Mouse (Mus musculus): Measurements from ENCODE around the gene U2af1l4. TPM values are rescaled to one million over a fixed set of nuclear protein-coding genes. Genes with fewer than 3 reads are reported as not detected.

U2af1l4 gene
- polyA plus RNA-seq, 1 experiment from 2014 or later = 122 TPM

DNA sequence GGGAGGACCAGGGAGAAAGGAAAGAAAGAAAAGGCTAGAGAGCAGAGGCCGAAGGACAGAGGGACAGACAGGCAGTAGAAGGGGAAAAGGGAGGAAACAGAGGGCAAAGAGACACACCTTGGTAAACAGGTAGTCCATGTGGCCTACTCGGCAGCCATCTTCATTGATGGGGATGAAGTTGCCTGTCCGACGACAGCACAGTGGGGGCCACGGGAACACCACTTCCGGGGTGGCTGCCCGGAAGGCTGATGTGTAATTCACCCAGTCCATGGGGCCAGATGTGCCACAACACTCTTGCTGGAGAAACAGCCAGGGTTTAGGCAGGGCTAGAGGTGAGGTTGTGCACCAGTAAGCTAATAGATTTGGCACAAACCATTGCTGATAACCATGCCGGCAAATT lies 41.8 kb downstream of the U2af1l4 start:
- peaks cover 8% of the 10 kb centered on the region for H3K4me1 ChIP-seq
- H3K9me3 ChIP-seq = no peaks in the 10 kb centered on the region
- no peak overlapping the region for H3K9ac ChIP-seq (replicated peaks)
- no peak overlapping the region for H3K4me3 ChIP-seq
- no peaks in the 10 kb centered on the region for H3K27me3 ChIP-seq
- no peak overlapping the region for H3K27ac ChIP-seq (replicated peaks)
- no peak for ATAC-seq (replicated peaks)
- H3K36me3 ChIP-seq = no peaks in the 10 kb centered on the region
- H3K4me2 ChIP-seq (replicated peaks) = no peak overlapping the region
- WGBS = 86% methylated on average over 8 of the region's 8 CpGs

DNA sequence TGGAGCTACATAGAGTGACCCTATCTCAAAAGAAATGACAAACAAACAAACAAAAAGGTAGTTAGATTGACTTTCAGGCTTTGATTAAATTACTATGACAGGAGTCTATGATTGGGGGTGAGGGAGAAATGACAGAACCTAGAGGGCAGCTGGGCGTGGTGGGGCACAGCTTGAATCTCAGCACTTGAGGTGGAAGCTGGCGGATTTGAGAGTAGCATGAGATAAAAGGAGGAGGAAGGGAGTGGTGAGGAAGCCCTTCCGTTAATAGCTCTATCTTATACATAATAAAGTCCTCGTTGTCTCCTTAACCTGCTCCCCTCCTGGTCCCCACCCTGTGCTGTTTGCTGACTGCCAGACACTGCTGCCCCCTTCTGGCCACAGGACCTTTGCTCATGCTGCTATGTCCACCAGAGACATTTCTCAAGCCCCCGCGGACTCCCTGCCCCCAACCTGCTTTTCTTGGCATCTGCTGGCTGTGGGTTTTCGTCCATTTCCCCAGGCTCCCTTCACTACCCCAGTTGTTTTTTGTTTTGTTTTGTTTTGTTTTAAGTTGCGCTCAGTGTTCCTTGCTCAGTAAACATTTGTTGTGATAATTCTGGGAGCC lies 44.7 kb downstream of the U2af1l4 start:
- no peaks in the 10 kb centered on the region for H3K9me3 ChIP-seq
- no peak overlapping the region for H3K27ac ChIP-seq (replicated peaks)
- H3K36me3 ChIP-seq = no peaks in the 10 kb centered on the region
- H3K27me3 ChIP-seq = no peaks in the 10 kb centered on the region
- no peak for ATAC-seq (replicated peaks)
- no peak overlapping the region for H3K4me3 ChIP-seq
- no peak overlapping the region for H3K9ac ChIP-seq (replicated peaks)
- no peak overlapping the region for H3K4me2 ChIP-seq (replicated peaks)
- H3K4me1 ChIP-seq = no peaks in the 10 kb centered on the region
- WGBS = 27% methylated on average over 8 of the region's 8 CpGs

DNA sequence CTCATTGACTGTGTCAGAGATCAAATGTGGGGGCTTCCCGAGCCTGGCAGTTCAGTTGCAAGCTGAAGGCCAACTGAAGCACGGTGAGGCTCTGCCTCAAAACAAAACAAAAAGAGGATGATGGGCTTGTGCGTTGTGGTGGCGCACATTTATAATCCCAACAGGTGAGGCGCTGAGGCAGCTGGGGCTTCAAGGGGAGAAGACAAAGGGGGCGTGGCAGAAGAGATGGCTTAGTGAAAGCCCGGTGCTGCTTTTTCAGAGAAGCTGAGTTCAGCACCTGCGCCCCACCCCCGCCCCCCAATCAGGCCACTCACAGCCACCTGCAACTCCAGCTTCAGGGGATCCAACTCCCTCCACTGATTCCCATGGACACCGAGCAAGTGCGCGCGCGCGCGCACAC lies 45.4 kb downstream of the U2af1l4 start:
- whole genome bisulfite sequencing = 50% methylated on average over 16 of the region's 16 CpGs
- no peak overlapping the region for H3K9ac ChIP-seq (replicated peaks)

DNA sequence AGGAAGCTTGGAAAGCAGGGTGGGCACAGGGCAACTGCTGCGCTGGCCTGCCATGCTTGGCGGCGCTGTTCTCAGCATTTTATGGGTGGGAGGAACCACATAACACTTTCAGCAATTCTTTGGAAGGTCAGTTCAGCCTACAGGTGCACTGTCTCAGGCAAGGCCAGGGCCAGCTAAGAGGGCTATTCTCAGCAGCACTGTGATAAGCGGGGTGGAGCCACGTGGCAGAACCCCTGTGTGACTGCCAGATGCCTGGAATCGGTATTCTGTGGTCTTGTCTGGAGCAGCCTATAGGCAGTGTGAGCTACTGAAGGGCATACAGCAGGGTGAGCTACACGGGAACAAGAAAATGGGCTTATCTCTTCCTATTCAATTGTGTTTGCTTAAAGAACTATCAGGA lies 46.9 kb downstream of the U2af1l4 start:
- ATAC-seq (replicated peaks) = no peak
- Histone ChIP-seq H3K4me2 (replicated peaks) (no peak overlapping the region), H3K9ac (replicated peaks) (no peak overlapping the region), H3K36me3 (no peaks in the 10 kb centered on the region), H3K27ac (replicated peaks) (no peak overlapping the region), H3K9me3 (no peaks in the 10 kb centered on the region), H3K27me3 (no peaks in the 10 kb centered on the region), H3K4me3 (no peak overlapping the region), H3K4me1 (no peaks in the 10 kb centered on the region)
- 67% methylated on average over 7 of the region's 7 CpGs for whole genome bisulfite sequencing

More for the DNA sequence above, 45.4 kb downstream of the U2af1l4 start:
- Histone ChIP-seq H3K27me3 (no peaks in the 10 kb centered on the region), H3K4me2 (replicated peaks) (no peak overlapping the region), H3K36me3 (no peaks in the 10 kb centered on the region), H3K4me1 (no peaks in the 10 kb centered on the region), H3K27ac (replicated peaks) (no peak overlapping the region), H3K4me3 (no peak overlapping the region), H3K9me3 (no peaks in the 10 kb centered on the region)
- ATAC-seq (replicated peaks) = no peak

DNA sequence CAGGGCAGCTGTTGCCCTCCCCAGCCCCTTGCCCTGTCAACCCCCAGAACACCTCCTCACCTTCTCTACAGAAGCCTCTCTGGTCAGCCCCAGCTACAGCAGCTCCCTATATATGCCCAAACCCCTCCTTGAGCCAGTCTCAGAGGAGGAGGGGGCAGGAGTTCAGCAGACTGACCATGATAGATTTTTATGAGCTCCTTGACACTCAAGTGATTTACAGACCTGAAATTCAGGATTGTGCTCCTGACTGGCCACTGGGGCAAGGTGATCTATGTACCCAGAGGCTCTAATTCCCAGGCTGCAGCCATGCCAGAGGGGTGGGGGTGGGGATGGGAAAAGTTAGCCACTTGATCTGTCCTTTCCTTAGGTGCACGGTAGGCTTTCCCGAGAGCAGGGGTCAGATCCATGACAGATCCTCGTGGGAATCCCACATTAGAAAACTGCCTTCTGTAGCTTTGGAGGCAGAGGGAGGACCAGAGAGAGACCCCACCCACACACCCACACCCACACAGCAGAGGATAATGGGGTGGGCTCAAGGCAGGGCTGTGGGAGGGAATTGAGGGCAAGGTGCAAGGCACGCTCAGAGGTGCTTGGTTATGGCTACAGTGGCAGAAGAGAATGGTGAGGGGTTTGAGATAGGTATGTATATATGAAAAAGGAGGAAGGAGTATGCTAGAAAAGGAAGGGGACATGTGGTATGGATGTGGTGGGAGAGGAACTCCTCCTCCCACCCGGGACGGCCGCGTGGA lies 49.7 kb downstream of the U2af1l4 start, which contains the start of gene Upk1a:
TSS of gene Upk1a (minus strand) at position 194 of the 749 bp plus-strand sequence.
- H3K36me3 ChIP-seq = peaks cover 18% of the 10 kb centered on the region
- no peak within 1 kb of the TSS for H3K9ac ChIP-seq (replicated peaks)
- no peak within 1 kb of the TSS for H3K4me3 ChIP-seq
- ATAC-seq (replicated peaks) = peak; percentile 35; the same call in 1 of the 2 replicates
- no peak within 1 kb of the TSS for H3K27ac ChIP-seq (replicated peaks)
- H3K27me3 ChIP-seq = no peaks in the 10 kb centered on the region
- no peak within 1 kb of the TSS for H3K4me2 ChIP-seq (replicated peaks)
- H3K4me1 ChIP-seq = no peaks in the 10 kb centered on the region
- no peaks in the 10 kb centered on the region for H3K9me3 ChIP-seq
- WGBS = 87% methylated on average over 8 of the region's 8 CpGs

DNA sequence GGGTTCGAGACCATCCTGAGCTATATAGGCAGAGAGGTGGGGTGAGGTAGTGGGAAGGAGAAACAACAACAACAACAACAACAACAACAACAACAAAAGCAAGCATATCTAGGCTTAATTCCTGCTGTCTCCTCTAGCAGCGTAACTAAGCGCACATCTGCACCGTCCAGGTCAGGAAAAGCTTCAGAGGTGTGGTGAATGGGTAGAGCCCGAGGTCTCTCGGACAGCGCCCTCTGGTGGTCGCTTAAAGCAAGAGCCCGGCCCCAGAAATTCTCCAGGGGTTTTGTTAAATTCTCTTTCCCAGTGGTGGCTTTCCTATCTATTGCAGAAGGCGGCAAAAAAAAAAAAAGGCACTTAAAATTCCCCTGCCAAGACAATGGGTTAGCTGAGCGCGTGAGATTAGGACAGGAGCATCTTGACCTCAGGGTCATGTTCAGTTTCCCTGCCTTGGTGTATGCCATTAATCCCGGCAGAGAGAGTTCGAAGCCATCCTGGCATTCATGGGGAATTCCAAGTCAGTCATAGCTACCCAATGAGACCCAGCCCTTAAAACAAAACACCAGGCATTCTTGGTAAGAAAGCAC lies 50.5 kb downstream of the U2af1l4 start:
- no peak overlapping the region for H3K9ac ChIP-seq (replicated peaks)
- peak; percentile 63; the same call in 1 of the 2 replicates for ATAC-seq (replicated peaks)

DNA sequence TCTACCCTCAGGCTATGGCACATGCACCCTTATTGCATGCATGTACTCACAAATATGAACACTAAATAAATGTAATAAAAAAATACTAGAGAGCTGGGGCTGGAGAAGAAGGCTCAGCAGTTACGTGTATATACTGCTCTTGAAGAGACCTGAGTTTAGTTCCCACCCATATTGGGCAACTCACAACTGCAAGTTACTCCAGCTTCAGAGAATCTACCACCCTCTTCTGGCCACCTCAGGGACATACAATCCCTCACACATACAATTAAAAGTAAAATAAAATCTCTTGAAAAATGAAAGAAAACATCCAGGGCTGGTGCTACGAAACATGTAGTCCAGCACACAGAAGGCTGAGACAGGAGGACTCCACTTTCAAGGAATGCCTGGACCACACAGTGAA lies 51.4 kb downstream of the U2af1l4 start:
- Histone ChIP-seq H3K27ac (replicated peaks) (no peak overlapping the region), H3K36me3 (peaks cover 35% of the 10 kb centered on the region), H3K27me3 (no peaks in the 10 kb centered on the region), H3K9me3 (no peaks in the 10 kb centered on the region), H3K4me1 (no peaks in the 10 kb centered on the region), H3K9ac (replicated peaks) (no peak overlapping the region), H3K4me2 (replicated peaks) (no peak overlapping the region), H3K4me3 (no peak overlapping the region)
- WGBS = 81% methylated on average over 2 of the region's 2 CpGs
- no peak for ATAC-seq (replicated peaks)

More for the DNA sequence above, 50.5 kb downstream of the U2af1l4 start:
- Histone ChIP-seq H3K36me3 (peaks cover 26% of the 10 kb centered on the region), H3K4me3 (no peak overlapping the region), H3K9me3 (no peaks in the 10 kb centered on the region), H3K4me2 (replicated peaks) (no peak overlapping the region), H3K27ac (replicated peaks) (no peak overlapping the region), H3K27me3 (no peaks in the 10 kb centered on the region), H3K4me1 (no peaks in the 10 kb centered on the region)
- WGBS = 23% methylated on average over 14 of the region's 14 CpGs

Small RNA genes lying within 50 kb of the gene (microRNA-seq; reads per million reads assigned to microRNA genes)
- gene Gm38670 = not detected
- gene Mir3569 = not detected

Other genes starting within 250 kb of the U2af1l4 start
- 7.3 and 9.0 TPM in 2 replicates for gene Syne4, start 248.5 kb upstream of the U2af1l4 start, polyA plus RNA-seq (2015; fragmentation: Nextera tagmentation; extraction: Ambion mirVana)
- gene E130208F15Rik, start 241.6 kb upstream of the U2af1l4 start, polyA plus RNA-seq (2015; fragmentation: Nextera tagmentation; extraction: Ambion mirVana) = not detected in 2 replicates
- 22.1 and 22.5 TPM in 2 replicates for gene Sdhaf1, start 239.4 kb upstream of the U2af1l4 start, polyA plus RNA-seq (2015; fragmentation: Nextera tagmentation; extraction: Ambion mirVana)
- 11.2 and 12.3 TPM in 2 replicates for gene Lrfn3, start 200.5 kb upstream of the U2af1l4 start, polyA plus RNA-seq (2015; fragmentation: Nextera tagmentation; extraction: Ambion mirVana)
- gene Tyrobp, start 149.5 kb upstream of the U2af1l4 start, polyA plus RNA-seq (2015; fragmentation: Nextera tagmentation; extraction: Ambion mirVana) = 22.5 and 24.3 TPM in 2 replicates
- not detected in 2 replicates for gene Hcst, start 143.4 kb upstream of the U2af1l4 start, polyA plus RNA-seq (2015; fragmentation: Nextera tagmentation; extraction: Ambion mirVana)
- gene Nfkbid, start 141.6 kb upstream of the U2af1l4 start, polyA plus RNA-seq (2015; fragmentation: Nextera tagmentation; extraction: Ambion mirVana) = 1.9 TPM in 2 replicates
- 544 and 608 TPM in 2 replicates for gene Aplp1, start 117.8 kb upstream of the U2af1l4 start, polyA plus RNA-seq (2015; fragmentation: Nextera tagmentation; extraction: Ambion mirVana)
- gene Kirrel2, start 105.6 kb upstream of the U2af1l4 start, polyA plus RNA-seq (2015; fragmentation: Nextera tagmentation; extraction: Ambion mirVana) = 0.20 and 0.47 TPM in 2 replicates
- 0.23 TPM in 1 of 2 replicates, not detected in the other for gene Nphs1, start 105.0 kb upstream of the U2af1l4 start, polyA plus RNA-seq (2015; fragmentation: Nextera tagmentation; extraction: Ambion mirVana)
- gene Prodh2, start 69.7 kb upstream of the U2af1l4 start, polyA plus RNA-seq (2015; fragmentation: Nextera tagmentation; extraction: Ambion mirVana) = not detected in 2 replicates
- gene Arhgap33, start 28.2 kb upstream of the U2af1l4 start, polyA plus RNA-seq (2015; fragmentation: Nextera tagmentation; extraction: Ambion mirVana) = 115 and 121 TPM in 2 replicates
- gene Hspb6, start 11.1 kb upstream of the U2af1l4 start, polyA plus RNA-seq (2015; fragmentation: Nextera tagmentation; extraction: Ambion mirVana) = 9.3 and 10.4 TPM in 2 replicates
- gene Proser3, start 11.0 kb upstream of the U2af1l4 start, polyA plus RNA-seq (2015; fragmentation: Nextera tagmentation; extraction: Ambion mirVana) = 12.3 and 13.9 TPM in 2 replicates
- gene Lin37, start 3.5 kb upstream of the U2af1l4 start, polyA plus RNA-seq (2015; fragmentation: Nextera tagmentation; extraction: Ambion mirVana) = 58.9 and 63.3 TPM in 2 replicates
- gene Gm49396, start within 50 bp of the U2af1l4 start, polyA plus RNA-seq (2015; fragmentation: Nextera tagmentation; extraction: Ambion mirVana) = 21.7 and 22.7 TPM in 2 replicates
- gene Psenen, start 326 bp downstream of the U2af1l4 start, polyA plus RNA-seq (2015; fragmentation: Nextera tagmentation; extraction: Ambion mirVana) = 131 and 138 TPM in 2 replicates
- gene Igflr1, start 2.1 kb downstream of the U2af1l4 start, polyA plus RNA-seq (2015; fragmentation: Nextera tagmentation; extraction: Ambion mirVana) = 6.3 and 6.6 TPM in 2 replicates
- gene Kmt2b, start 25.4 kb downstream of the U2af1l4 start, polyA plus RNA-seq (2015; fragmentation: Nextera tagmentation; extraction: Ambion mirVana) = 10.4 and 12.0 TPM in 2 replicates
- gene Zbtb32, start 35.6 kb downstream of the U2af1l4 start, polyA plus RNA-seq (2015; fragmentation: Nextera tagmentation; extraction: Ambion mirVana) = 0.33 and 0.50 TPM in 2 replicates
- gene Upk1a, start 49.5 kb downstream of the U2af1l4 start, polyA plus RNA-seq (2015; fragmentation: Nextera tagmentation; extraction: Ambion mirVana) = 0.11 and 0.47 TPM in 2 replicates
- gene Cox6b1, start 62.9 kb downstream of the U2af1l4 start, polyA plus RNA-seq (2015; fragmentation: Nextera tagmentation; extraction: Ambion mirVana) = 899 and 915 TPM in 2 replicates
- gene Etv2, start 72.6 kb downstream of the U2af1l4 start, polyA plus RNA-seq (2015; fragmentation: Nextera tagmentation; extraction: Ambion mirVana) = not detected in 2 replicates
- 167 and 169 TPM in 2 replicates for gene Rbm42, start 87.0 kb downstream of the U2af1l4 start, polyA plus RNA-seq (2015; fragmentation: Nextera tagmentation; extraction: Ambion mirVana)
- 36.2 and 38.3 TPM in 2 replicates for gene Haus5, start 101.7 kb downstream of the U2af1l4 start, polyA plus RNA-seq (2015; fragmentation: Nextera tagmentation; extraction: Ambion mirVana)
- gene Pmis2, start 108.3 kb downstream of the U2af1l4 start, polyA plus RNA-seq (2015; fragmentation: Nextera tagmentation; extraction: Ambion mirVana) = not detected in 2 replicates
- not detected in 2 replicates for gene 2200002J24Rik, start 135.6 kb downstream of the U2af1l4 start, polyA plus RNA-seq (2015; fragmentation: Nextera tagmentation; extraction: Ambion mirVana)
- 1.1 and 1.9 TPM in 2 replicates for gene Atp4a, start 148.9 kb downstream of the U2af1l4 start, polyA plus RNA-seq (2015; fragmentation: Nextera tagmentation; extraction: Ambion mirVana)
- 197 and 199 TPM in 2 replicates for gene Tmem147, start 166.2 kb downstream of the U2af1l4 start, polyA plus RNA-seq (2015; fragmentation: Nextera tagmentation; extraction: Ambion mirVana)
- gene Gapdhs, start 180.4 kb downstream of the U2af1l4 start, polyA plus RNA-seq (2015; fragmentation: Nextera tagmentation; extraction: Ambion mirVana) = 1.1 TPM in 2 replicates
- gene Sbsn, start 188.2 kb downstream of the U2af1l4 start, polyA plus RNA-seq (2015; fragmentation: Nextera tagmentation; extraction: Ambion mirVana) = 1.6 and 2.0 TPM in 2 replicates
- 0.26 and 0.74 TPM in 2 replicates for gene Dmkn, start 200.5 kb downstream of the U2af1l4 start, polyA plus RNA-seq (2015; fragmentation: Nextera tagmentation; extraction: Ambion mirVana)
- 1.3 TPM in 1 of 2 replicates, not detected in the other for gene Krtdap, start 224.6 kb downstream of the U2af1l4 start, polyA plus RNA-seq (2015; fragmentation: Nextera tagmentation; extraction: Ambion mirVana)

Data from forebrain, embryonic 15.5 days (tissue).